Mouse (Mus musculus) layer of hippocampus, adult 9-10 months (tissue): ENCODE data around the gene Sytl3.

Source experiments
- DNase-seq: peaks from one replicate; pipeline ENCODE4 v3.0.0; 2022; ENCODE audit warnings: low spot score

Gene Sytl3

DNA sequence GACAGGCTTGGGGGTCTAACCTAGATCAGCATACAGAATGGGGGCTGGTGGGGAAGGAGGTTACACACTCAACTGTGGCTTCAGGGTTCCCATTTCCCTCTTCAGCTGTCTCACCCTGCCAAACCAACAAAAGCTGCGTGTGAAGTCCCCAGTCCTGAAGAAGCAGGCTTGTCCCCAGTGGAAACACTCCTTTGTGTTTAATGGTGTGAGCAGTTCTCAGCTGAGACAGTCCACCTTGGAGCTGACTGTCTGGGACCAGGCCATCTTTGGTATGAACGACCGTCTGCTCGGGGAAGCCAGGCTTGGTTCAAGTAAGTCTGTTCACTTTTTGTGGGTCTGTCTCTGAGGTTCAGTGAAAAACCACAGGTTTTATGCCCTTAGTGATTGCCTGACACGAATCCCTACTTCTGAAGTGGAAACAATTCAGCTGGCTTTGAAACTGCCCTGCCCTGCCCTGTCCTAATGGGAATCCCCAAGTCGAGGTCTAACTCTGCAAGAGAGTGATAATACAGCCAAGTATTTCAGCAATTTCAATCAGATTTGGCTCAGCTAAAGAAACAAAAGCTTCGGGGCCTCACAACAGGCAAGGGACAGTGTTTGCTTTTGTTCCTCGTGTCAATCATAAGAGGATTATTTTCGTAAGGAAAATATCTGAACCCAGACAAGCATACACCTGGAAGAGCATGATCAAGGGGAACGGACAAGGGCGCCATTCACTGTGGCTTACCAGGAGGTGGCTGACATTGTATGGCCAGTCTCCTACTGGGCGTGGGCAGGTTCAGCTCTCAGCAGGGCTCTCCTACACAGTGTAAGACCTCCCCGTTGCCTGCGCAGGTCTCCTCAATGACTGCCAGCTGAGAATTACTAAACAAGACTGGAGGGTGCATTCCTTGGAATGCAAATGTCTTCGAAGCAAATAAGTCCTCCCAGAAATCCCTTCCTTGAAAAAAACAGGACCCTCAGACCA is 77.7 kb downstream of the Sytl3 start:
- DNase-seq = no peak

DNA sequence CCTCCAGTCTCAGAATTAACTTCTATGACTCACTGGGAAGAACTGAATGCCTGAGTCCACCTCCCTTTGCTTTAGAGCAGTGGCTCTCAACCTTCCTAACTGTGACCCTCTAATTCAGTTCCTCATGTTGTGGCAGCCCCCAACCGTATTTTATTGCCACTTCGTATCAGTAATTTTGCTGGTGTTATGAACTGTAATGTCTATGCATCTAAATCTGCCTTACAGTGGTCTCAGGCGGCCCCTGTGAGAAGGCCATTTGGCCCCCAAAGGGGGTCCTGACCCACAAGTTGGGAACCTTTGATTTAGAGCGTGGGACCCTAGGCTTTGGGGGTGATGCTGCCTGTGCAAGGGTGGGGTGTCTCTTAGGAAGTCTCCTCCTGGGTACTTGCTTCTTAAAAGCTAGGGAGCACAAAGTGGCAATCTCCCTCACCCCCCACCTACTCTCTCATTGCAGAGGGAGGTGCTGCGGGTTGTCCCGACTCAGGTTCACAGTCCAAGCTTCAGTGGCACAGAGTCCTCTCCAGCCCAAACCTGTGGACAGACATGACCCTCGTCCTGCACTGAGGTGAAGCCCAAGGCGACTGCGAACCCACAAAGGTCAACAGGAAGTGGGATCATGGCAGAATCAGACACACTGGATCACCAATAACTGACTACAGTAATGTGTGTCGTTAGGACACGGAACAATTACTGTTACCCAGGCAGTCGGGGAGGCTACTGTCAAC is 78.5 kb downstream of the Sytl3 start:
- DNase-seq = no peak

GRCm38 (mm10) chr17:6738836-6739235 is 79.9 kb downstream of the Sytl3 start:
- no peak for DNase-seq

- DNase-seq = no peak
Measured at GRCm38 (mm10) chr17:6739266-6739665, 80.4 kb downstream of the Sytl3 start.

- no peak for DNase-seq
Measured at GRCm38 (mm10) chr17:6739756-6740155, 80.9 kb downstream of the Sytl3 start.

DNA sequence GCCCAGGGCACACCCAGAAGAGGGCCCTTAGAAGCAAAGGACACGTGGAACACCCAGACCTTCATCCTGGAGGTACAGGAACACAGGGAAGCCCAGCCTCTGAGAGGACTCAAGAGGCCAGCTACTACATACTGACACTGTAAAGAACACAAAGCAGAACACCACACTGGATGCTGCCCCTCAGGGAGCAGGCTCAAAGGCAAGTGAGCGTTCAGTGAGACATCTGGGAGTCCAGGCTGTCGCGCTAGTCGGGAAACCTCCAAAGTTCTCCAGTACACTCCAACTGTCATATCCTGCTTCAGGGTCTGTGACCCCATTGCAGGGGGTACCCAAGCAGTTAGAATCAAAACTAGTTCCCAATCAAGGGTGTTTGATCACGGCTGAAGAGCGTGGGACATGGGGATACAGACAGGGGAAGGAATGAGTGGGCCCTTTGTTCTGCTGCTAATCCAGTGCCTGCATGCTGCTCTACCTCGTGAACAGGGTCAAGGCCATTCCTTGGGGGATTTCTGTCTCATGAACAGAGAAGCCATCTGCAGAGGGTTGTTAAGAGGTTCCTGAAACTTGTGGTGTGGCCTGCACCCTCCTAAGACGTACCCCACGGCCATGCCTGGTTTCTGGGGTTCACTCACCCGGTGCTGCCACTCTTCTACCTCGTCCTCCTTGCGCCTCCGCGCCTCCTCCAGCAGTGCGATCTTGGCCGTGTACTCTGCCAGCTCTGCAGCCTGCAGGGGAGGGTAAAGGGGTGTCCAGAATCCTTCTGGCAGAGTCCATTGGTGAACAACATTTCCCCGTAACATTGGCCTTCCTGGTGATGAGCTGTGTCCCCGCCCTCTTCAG is 81.7 kb downstream of the Sytl3 start:
- no peak for DNase-seq

- peak; percentile 11 for DNase-seq
Measured at GRCm38 (mm10) chr17:6741271-6741670, 82.4 kb downstream of the Sytl3 start.

DNA sequence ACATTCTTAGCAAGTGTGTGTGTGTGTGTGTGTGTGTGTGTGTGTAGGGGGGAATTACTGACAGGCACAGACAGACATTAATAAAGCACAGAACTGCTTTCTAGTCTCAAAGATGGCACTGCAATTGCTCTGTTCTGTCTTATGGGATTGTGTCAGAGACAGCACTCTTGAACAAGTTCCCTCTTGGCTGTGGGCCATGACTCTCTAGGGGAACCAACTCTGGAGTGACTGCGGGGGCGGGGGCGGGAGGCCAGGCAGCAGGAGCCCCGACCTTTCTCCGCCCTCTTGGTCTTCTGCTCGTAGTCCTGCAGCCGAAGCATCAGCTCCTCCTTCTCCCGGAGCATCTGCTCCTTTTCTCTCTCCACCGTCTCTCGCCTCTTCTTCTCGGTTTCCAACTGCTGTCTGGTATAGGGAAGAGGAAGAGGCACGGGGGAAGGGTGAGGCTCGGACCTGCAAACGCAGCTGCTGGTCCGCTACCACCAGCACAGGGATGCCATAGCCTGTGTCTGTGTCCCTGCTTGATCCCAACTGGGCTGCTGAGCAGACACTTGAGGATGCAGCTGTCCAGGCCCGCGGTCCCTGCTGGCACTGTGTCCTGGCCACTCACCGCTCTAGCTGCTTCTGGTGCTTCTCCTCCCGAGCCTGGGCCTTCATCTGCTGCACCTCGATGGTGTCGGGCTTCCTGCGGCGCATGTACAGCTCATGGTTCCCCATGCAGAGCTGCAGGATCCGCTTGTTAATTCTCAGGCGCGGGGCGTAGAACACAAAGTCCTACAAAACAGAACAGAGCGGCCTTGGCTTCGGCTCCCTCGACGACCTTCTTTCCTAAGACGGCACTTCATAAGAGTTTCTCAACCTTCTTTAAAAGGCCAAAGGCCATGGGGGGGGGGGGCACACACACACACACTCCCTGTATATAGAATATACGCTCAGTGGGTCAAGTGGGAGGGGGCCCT is 83.5 kb downstream of the Sytl3 start:
- DNase-seq = no peak

DNA sequence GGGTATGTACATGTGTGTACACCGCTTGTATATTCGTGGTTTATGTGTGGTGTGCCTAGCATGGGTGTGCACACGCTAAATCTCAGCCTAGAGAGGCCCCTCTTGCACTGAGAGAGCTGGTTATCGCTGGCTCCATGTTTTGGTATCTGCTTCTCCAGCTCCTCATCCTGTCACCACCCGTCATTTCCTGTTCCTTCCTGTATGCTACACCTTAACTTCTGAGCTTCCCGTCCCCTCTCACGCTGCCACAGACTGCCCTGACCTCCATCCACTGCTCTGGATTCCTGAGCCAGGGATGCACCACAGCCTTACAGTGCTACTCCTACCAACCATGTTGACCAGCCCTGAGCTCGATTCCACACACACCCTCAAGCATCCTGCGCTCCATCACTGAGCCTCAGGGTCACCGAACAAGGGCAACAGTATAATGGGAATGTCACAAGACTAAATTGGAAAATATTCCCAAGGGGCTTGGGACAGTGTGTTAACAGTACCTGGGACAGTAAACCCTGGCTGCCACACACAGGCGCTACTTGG is 84.2 kb downstream of the Sytl3 start:
- DNase-seq = no peak

GRCm38 (mm10) chr17:6743787-6744239 is 84.9 kb downstream of the Sytl3 start:
- no peak for DNase-seq

GRCm38 (mm10) chr17:6744366-6744765 is 85.5 kb downstream of the Sytl3 start:
- no peak for DNase-seq

DNA sequence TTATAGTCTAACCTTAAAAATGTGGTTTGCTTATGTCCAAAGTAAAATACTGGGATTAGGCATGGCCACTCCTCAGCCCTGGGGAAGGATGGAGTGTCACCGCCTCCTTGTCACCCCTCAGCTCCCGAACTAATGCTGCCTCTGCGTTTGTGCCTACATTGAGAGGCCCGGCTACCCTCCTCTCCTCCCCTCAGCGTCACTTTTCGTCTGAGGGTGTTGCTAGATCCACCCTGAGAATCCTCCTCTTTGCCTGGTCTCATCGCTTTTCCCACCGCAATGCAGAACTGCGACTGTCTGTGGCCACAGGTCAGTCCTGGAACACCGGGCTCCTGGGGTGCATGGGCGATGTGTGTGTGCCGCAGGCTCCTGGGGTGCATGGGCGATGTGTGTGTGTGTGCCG is 86.0 kb downstream of the Sytl3 start:
- DNase-seq = no peak

- no peak for DNase-seq
Measured at GRCm38 (mm10) chr17:6745503-6745902, 86.6 kb downstream of the Sytl3 start.

DNA sequence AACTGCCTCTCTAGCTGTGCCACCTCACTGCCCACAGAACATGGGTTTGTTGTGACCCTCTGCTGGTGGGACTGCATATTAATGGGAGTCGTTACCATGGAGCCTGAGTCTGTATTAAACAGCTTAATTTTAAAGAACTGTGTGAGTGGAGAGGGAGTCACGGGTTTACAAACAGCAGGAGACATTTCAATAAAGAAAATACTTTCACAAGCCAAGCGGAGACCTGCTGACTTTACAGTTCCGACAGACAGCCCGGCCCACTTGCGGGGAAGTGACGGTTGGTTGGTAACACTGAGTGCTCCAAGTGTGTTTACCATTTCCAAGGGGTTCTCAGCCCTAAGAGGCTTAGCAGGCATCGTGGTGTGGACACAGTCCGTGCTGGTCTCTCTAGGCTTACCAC is 87.1 kb downstream of the Sytl3 start:
- no peak for DNase-seq

- DNase-seq = no peak
Measured at GRCm38 (mm10) chr17:6746452-6747231, 87.7 kb downstream of the Sytl3 start.

- DNase-seq = no peak
Measured at GRCm38 (mm10) chr17:6747478-6747877, 88.6 kb downstream of the Sytl3 start.

GRCm38 (mm10) chr17:6748779-6749464 is 90.0 kb downstream of the Sytl3 start:
- DNase-seq = no peak

DNA sequence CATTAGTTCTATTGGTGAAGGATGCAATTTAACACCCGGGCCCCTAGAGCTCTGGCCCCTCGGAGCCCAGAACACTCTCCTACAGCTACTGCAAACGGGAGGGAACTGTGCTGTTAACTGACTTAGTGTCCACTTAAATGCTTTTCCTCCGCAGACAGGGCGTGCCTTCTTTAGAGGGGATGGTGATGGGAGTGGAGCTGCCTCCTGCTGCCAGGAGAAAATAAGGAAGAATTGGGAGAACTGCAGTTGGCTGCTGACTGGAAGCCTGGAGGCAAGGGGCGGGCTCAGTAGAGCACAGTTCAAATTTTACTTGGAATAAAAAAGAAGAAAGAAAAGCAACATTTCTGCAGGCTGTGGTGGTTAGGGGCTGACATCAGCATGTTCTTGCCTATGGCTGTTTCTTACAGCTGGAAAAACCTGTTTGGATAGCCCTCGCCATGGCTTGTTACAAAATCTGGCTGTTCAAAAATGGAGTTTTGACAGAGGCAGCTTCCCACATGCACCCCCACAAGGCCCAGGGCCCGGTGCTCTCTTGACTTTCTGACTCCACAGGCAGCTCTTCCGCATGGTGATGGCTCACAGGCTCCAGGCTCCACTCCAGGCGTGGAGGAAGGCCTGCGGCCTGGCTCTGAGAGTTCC is 92.4 kb downstream of the Sytl3 start:
- no peak for DNase-seq

- DNase-seq = no peak
Measured at GRCm38 (mm10) chr17:6752375-6752774, 93.5 kb downstream of the Sytl3 start.
